Mouse (Mus musculus): ENCODE results near the gene Fam19a1.

Fam19a1 gene

DNA sequence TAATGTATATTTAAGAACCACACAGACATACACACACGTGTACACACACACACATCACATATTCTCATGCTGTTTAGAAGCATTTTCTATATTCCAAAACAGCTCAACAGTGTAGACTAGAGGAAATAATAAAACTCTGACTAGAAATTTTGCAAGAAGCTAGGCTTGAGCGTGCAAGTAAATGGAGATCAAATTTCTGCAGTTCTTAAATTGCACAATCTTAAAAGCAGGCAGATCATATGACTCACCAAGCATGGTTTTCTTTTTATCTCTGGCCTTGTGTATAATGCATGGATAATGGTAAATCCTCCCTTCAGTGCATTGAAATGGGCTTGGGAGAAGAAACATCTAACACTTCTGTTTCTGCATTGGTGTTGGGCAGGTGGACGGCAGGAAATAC is 564.9 kb downstream of the Fam19a1 start:
- CTCF ChIA-PET, result no interaction called here
